Mouse (Mus musculus): ENCODE results near the gene Trank1.

DNA sequence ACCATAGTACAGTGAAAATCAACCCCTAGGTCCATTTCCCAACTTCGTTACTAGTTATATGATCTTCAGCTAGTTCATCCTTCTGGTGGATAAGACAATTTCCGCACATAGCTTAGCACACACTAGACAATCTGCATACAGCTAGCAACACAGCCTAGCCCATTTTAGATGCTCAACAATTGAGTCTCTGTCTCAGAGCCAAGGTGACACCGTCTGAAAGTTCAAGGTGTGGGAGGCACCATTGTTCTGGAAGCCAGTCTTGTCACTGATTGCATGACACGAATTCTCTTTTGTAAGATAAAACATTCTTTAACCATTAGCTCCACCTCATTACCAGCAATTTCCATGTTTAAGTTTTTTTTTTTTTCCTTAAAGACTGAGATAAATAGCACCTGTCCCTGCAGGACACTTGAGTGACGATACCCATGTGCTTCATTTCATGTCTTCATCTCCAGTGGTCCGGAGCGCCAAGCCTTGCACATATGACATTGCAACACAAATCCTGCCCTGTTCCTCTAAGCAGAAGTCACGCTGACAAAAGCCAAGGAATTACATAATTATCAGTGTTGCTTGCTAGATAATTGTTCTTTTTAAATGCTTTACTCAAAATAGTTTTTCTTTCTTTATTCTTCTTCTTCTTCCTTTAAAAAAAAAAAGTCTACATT lies 117.3 kb downstream of the Trank1 start:
- TF ChIP-seq EP300 (IDR thresholded peaks at IDR 0.05; ENCODE audit: insufficient read depth, low read depth, low read length) (no peak), CTCF (IDR thresholded peaks at IDR 0.05) (no peak), POLR2A (IDR thresholded peaks at IDR 0.05; ENCODE audit: insufficient read depth, low read depth, low read length) (no peak)

All from heart, adult 2 months (tissue).